Mouse (Mus musculus) heart, adult 2 months (tissue): ENCODE data around the gene Taar8c.

Experiments used
- CTCF ChIP-seq: fragments of 200-600 bp; IDR thresholded peaks from 2 replicates; pipeline ENCODE4 v1.8.1; 2022; ENCODE audit warnings: antibody characterized with exemption, mild to moderate bottlenecking, moderate library complexity
- EP300 ChIP-seq: fragments of 200-500 bp; IDR thresholded peaks from 2 replicates; pipeline ENCODE4 v1.6.1; 2011; ENCODE audit warnings: low read depth, low read length, control low read depth; ENCODE audit not compliant: insufficient read depth
- POLR2A ChIP-seq: fragments of 200-500 bp; IDR thresholded peaks from 2 replicates; pipeline ENCODE4 v1.6.1; 2011; ENCODE audit warnings: mild to moderate bottlenecking, low read depth, low read length, control low read depth; ENCODE audit not compliant: insufficient read depth

GRCm38 (mm10) chr10:24132273-24132672, 30.6 kb upstream of the Taar8c start:
- no peak for TF ChIP-seq CTCF
- TF ChIP-seq POLR2A = no peak
- TF ChIP-seq EP300 = no peak
